Mouse (Mus musculus): ENCODE measurements around the gene Agbl4. TPM values are rescaled to one million over a fixed set of nuclear protein-coding genes. Genes with fewer than 3 reads are reported as not detected.

Gene Agbl4
- total and polyA plus RNA-seq, 3 experiments, result not detected

GRCm38 (mm10) chr4:111584286-111584685 is 1186.8 kb downstream of the Agbl4 start:
- TF ChIP-seq RCOR1 (IDR thresholded peaks at IDR 0.05; ENCODE audit: low read depth, low read length), result no peak
- TF ChIP-seq POLR2AphosphoS5 (IDR thresholded peaks at IDR 0.05; ENCODE audit: borderline replicate concordance, low read depth, low read length), result no peak
- no peak for TF ChIP-seq CTCF (IDR thresholded peaks at IDR 0.05 in 2 of 3, conservative IDR thresholded peaks at IDR 0.05 in 1 of 3; ENCODE audit: control insufficient read depth in 1 of 3, insufficient read depth in 1 of 3, low read depth in 2 of 3, low read length in 3 of 3, poor library complexity in 1 of 3, severe bottlenecking in 1 of 3)
- TF ChIP-seq ZNF384 (IDR thresholded peaks at IDR 0.05; ENCODE audit: low read depth, low read length), result no peak
- TF ChIP-seq ZMIZ1 (IDR thresholded peaks at IDR 0.05; ENCODE audit: low read depth, low read length), result no peak
- TF ChIP-seq USF1 (IDR thresholded peaks at IDR 0.05; ENCODE audit: low read depth, low read length), result no peak
- TF ChIP-seq UBTF (IDR thresholded peaks at IDR 0.05; ENCODE audit: borderline replicate concordance, insufficient read depth, low read depth, low read length), result no peak
- no peak for TF ChIP-seq GABPA (IDR thresholded peaks at IDR 0.05; ENCODE audit: low read depth, low read length)
- TF ChIP-seq RAD21 (IDR thresholded peaks at IDR 0.05; ENCODE audit: low read depth, low read length), result no peak
- no peak for TF ChIP-seq JUND (IDR thresholded peaks at IDR 0.05; ENCODE audit: low read depth, low read length)
- TF ChIP-seq MAZ (IDR thresholded peaks at IDR 0.05; ENCODE audit: low read depth, low read length), result no peak
- TF ChIP-seq USF2 (IDR thresholded peaks at IDR 0.05; ENCODE audit: borderline replicate concordance in 1 of 2, insufficient read depth in 1 of 2, low read depth in 1 of 2, low read length in 2 of 2), result no peak
- no peaks in the 10 kb centered on the region for H3K9me3 ChIP-seq (replicated peaks; ENCODE audit: insufficient read depth, low read length)
- no peak for DNase-seq (ENCODE audit: low read depth, low spot score)
- H3K79me2 ChIP-seq (ENCODE audit: control insufficient read depth, insufficient read depth, low read length, poor library complexity), result no peaks in the 10 kb centered on the region
- no peaks in the 10 kb centered on the region for H3K27me3 ChIP-seq (ENCODE audit: control insufficient read depth in 1 of 2, insufficient read depth in 2 of 2, low read length in 2 of 2)
- no peaks in the 10 kb centered on the region for H3K4me1 ChIP-seq (ENCODE audit: control insufficient read depth in 1 of 2, insufficient read depth in 2 of 2, low read length in 2 of 2)
- no peak overlapping the region for H3K4me3 ChIP-seq (ENCODE audit: control insufficient read depth in 1 of 2, insufficient read depth in 1 of 2, low read depth in 2 of 2, low read length in 2 of 2)
- no peak overlapping the region for H3K9ac ChIP-seq (ENCODE audit: control insufficient read depth, low read depth, low read length, poor library complexity, severe bottlenecking)
- no peak overlapping the region for H3K27ac ChIP-seq (ENCODE audit: control insufficient read depth, low read depth, low read length)
- no peaks in the 10 kb centered on the region for H3K36me3 ChIP-seq (ENCODE audit: control insufficient read depth in 1 of 2, insufficient read depth in 2 of 2, low read length in 2 of 2)

GRCm38 (mm10) chr4:111588211-111588610 is 1190.8 kb downstream of the Agbl4 start:
- Histone ChIP-seq H3K9me3 (replicated peaks; ENCODE audit: insufficient read depth, low read length) (no peaks in the 10 kb centered on the region), H3K4me1 (ENCODE audit: control insufficient read depth in 1 of 2, insufficient read depth in 2 of 2, low read length in 2 of 2) (no peaks in the 10 kb centered on the region), H3K4me3 (ENCODE audit: control insufficient read depth in 1 of 2, insufficient read depth in 1 of 2, low read depth in 2 of 2, low read length in 2 of 2) (no peak overlapping the region), H3K27ac (ENCODE audit: control insufficient read depth, low read depth, low read length) (no peak overlapping the region), H3K36me3 (ENCODE audit: control insufficient read depth in 1 of 2, insufficient read depth in 2 of 2, low read length in 2 of 2) (no peaks in the 10 kb centered on the region), H3K27me3 (ENCODE audit: control insufficient read depth in 1 of 2, insufficient read depth in 2 of 2, low read length in 2 of 2) (no peaks in the 10 kb centered on the region), H3K9ac (ENCODE audit: control insufficient read depth, low read depth, low read length, poor library complexity, severe bottlenecking) (no peak overlapping the region), H3K79me2 (ENCODE audit: control insufficient read depth, insufficient read depth, low read length, poor library complexity) (no peaks in the 10 kb centered on the region)
- TF ChIP-seq TAL1 (IDR thresholded peaks at IDR 0.05; ENCODE audit: low read length) (no peak), ZC3H11A (IDR thresholded peaks at IDR 0.05; ENCODE audit: low read depth, low read length) (no peak), CHD1 (IDR thresholded peaks at IDR 0.05; ENCODE audit: low read depth, low read length) (no peak), BHLHE40 (IDR thresholded peaks at IDR 0.05; ENCODE audit: borderline replicate concordance, low read depth, low read length) (no peak), POLR2AphosphoS5 (IDR thresholded peaks at IDR 0.05; ENCODE audit: borderline replicate concordance, low read depth, low read length) (no peak), ELF1 (IDR thresholded peaks at IDR 0.05; ENCODE audit: low read depth, low read length) (no peak), MYC (IDR thresholded peaks at IDR 0.05; ENCODE audit: low read depth, low read length) (no peak), ZKSCAN1 (IDR thresholded peaks at IDR 0.05; ENCODE audit: low read depth, low read length) (no peak)
- DNase-seq (ENCODE audit: low read depth, low spot score), result no peak
